Mouse (Mus musculus) embryo, embryonic 10.5 days (tissue): ENCODE results near the gene Slc27a5.

Experiments
- DNase-seq: peaks from one replicate; pipeline ENCODE4 v3.0.0-alpha.2; 2015; ENCODE audit warnings: low spot score

Gene Slc27a5

DNA sequence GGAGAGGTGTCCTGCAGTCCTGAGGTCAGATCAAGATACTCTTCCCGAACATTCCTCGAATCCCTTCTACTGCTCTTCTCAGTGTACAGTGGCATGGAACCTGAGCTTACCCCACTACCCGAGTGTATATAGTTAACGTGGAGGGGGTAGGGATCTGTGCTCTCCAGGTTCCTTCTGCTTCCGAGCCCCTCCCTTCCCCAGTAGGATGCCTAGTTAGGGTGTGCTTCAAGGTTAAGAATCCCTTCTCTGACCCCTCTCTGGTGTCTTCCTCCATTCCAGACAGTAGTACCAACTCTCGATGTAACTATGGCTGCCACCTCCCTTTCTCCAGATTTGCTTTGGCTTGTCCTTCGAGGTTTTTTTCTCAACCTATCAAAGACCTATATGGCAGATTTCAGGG, 17.7 kb downstream of the Slc27a5 start:
- DNase-seq: no peak

- no peak for DNase-seq
Observed at GRCm38 (mm10) chr7:12979776-12980175, 18.2 kb downstream of the Slc27a5 start.

DNA sequence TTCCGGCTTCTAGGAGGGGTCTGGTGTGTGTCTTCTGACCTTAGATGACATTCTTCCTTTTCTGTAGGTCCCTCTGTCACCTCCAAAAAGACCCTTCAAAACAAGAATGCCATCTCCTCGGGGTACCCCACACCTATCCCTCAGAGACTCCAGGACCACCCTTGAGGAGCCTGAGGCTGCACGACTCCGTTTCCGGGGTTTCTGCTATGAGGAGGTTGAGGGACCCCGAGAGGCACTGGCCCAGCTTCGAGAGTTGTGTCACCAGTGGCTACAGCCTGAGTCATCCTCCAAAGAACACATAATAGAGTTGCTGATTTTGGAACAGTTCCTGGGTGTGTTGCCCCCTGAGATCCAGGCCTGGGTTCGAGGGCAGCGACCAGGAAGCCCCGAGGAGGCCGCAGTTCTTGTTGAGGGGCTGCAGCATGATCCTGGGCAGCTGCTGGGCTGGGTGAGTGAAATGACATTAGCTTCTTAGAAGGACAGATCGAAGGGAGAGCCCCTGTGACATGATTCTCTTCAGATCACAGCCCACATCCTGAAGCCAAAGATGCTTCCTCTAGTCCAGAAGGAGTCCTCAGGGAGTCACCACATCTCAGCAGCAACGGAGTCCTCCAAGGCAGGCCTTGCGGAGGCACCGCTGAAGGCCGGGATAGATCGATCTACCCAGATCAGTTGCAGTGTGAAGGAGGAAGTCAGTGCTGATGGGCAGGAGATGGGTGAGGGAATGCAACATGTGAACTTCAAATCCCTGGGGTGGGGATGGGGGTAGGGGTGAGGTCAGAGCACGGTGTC, 18.9 kb downstream of the Slc27a5 start:
- DNase-seq: no peak

DNA sequence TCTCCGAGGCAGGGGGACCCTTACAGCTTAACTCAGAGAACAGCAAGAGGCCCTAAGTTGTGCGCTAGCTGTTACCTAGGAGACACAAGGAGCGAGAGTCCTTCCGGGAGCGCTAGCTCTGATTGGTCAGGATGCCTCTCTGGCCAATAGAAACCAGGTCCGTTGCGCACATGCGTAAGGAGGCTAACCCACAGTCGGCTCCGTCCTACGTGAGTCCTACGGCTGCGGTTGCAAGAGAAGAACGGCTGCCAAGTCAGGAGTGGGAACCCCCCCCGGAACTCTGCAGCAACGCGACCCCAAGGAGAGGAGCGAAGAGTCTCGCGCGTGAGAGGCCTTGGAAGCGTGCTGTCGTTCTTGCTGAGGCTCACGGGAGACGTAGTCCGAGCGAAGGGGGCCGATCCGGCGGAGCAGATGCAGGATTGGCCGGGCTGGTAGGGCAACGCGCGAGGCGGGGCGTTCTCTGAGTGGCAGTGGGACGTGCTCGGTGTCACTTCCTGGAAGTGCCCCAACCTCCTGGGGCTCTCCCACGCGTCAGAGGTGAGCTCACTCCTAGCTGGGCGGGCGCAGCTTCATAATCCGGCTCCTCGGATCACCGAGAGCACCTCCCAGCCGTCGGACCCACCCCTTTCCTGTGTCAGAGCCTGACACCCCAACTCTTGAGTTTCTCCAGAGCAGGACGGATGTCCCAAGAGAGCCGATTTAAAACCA, 20.2 kb downstream of the Slc27a5 start, which contains the start of gene Zfp446:
Gene Zfp446 (plus strand): TSS at position 167 of the 708 bp plus-strand sequence.
- DNase-seq: peak; percentile 98

DNA sequence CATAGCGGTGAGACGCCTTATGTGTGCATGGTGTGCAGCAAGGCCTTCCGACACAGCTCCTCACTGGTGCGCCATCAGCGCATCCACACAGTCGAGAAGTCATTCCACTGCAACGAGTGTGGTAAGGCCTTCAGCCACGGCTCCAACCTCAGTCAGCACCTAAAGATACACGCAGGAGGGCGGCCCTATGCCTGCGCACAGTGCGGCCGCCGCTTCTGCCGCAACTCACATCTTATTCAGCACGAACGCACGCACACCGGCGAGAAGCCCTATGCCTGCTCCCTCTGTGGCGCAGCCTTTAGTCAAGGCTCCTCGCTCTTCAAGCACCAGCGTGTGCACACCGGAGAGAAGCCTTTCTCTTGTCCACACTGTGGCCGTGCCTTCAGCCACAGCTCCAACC, 27.1 kb downstream of the Slc27a5 start:
- no peak for DNase-seq

- peak; percentile 54 for DNase-seq
Observed at GRCm38 (mm10) chr7:12966104-12966845, 31.7 kb downstream of the Slc27a5 start.

DNA sequence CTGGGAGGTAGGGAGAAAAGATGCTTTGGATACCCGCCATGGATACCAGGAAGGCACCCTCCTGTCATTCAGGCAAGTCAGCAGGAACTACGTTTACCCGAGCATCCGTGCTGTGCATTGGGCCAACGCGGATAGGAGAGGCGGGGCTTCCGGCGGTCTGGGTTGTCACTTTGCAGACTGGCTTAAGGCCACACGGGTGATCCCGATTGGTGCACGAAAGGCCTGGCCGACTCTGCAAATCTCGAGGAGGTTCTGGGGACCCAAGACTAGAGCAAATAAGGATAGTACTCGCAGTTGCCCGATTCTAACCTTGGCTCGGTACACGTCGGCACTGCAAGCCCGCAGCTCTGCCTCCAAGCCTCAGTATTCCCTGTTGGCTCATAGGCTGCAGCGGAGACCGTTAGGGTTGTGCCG, 32.3 kb downstream of the Slc27a5 start, which contains the start of gene Zfp324:
Gene Zfp324 (plus strand): TSS at position 161 of the 414 bp plus-strand sequence.
- peak; percentile 93 for DNase-seq

- peak; percentile 85 for DNase-seq
Observed at GRCm38 (mm10) chr7:12961511-12962141, 36.4 kb downstream of the Slc27a5 start.

- DNase-seq: peak; percentile 10
Observed at GRCm38 (mm10) chr7:12959718-12960117, 38.3 kb downstream of the Slc27a5 start.

GRCm38 (mm10) chr7:12958948-12959347, 39.0 kb downstream of the Slc27a5 start:
- DNase-seq: no peak

GRCm38 (mm10) chr7:12957511-12957910, 40.5 kb downstream of the Slc27a5 start:
- DNase-seq: no peak

GRCm38 (mm10) chr7:12954896-12955295, 43.1 kb downstream of the Slc27a5 start:
- no peak for DNase-seq

DNA sequence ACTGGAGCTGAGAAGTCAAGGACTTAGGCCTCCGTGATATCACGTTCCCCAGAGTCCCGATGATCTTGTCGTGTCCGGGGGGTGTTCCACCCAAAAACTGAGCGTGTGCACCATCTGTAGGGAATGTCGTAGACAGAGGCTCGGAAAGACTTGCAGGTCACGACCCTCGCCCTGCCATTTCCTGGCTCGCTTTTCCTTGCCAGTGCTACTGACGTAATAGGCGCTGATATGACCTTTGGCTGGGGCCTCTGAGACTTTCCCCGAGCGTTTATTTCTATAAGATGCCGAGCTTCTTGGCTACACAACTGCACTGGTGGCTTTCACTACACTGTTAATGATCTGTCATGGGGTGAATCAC, 48.1 kb downstream of the Slc27a5 start:
- DNase-seq: no peak

GRCm38 (mm10) chr7:12949032-12949871, 48.7 kb downstream of the Slc27a5 start:
- DNase-seq: peak; percentile 99

- peak; percentile 60 for DNase-seq
Observed at GRCm38 (mm10) chr7:12943488-12943887, 54.5 kb downstream of the Slc27a5 start.

GRCm38 (mm10) chr7:12940599-12940998, 57.4 kb downstream of the Slc27a5 start:
- no peak for DNase-seq
